11 mouse cellular contexts compared by ENCODE assay signal in the genomic region with DNA sequence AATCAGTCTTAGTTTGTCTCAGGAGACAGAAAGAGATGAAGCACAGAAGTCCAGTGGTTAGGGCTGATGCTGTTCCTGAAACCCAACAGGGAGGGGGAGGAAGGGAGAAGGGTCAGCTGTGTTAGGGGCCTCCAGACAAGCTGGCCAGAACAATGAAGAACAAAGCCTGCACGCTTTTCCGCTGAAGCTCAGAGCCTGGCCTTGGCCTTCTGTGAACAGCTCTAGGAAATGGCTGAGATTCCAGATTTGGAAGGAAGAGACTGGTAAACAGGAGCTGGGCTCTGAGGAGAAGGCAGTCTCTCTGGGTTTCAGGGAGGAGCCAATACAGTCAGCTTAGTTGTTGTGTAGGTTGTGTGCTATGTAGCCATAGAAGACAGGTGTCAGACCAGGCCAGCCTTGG. TPM values are rescaled to one million over a fixed set of nuclear protein-coding genes. Genes with fewer than 3 reads are reported as not detected.
DNase-seq lines count a peak whose midpoint lies in the region; ATAC-seq and TF ChIP-seq lines count a peak whose summit lies in the region.
"Had no signal": no experiment of that assay in that cellular context is flagged by ENCODE, and none has a peak within 500 bp of the region (broad histone marks: within the 10 kb centered on the region; RNA-seq: fewer than 3 reads in every experiment).

No protein-coding gene starts in this region.

- no peak overlapping the region for H3K4me3 ChIP-seq in hindbrain, embryonic 13.5 days
- H3K4me3 ChIP-seq in hindbrain, embryonic 14.5 days (replicated peaks; ENCODE audit: low read length), result no peak overlapping the region
- no peak overlapping the region for H3K4me3 ChIP-seq in heart, embryonic 10.5 days
- no peak overlapping the region for H3K4me3 ChIP-seq in kidney, postnatal 0 days (replicated peaks; ENCODE audit: low read depth, low read length)
- H3K4me3 ChIP-seq in midbrain, embryonic 10.5 days, result no peak overlapping the region

- 0 out of 2 replicates have a peak overlapping the region, but pooled peaks have one; percentile 10 for H3K9ac ChIP-seq in hindbrain, embryonic 13.5 days
- H3K9ac ChIP-seq in hindbrain, embryonic 14.5 days, result no peak overlapping the region
- no peak overlapping the region for H3K9ac ChIP-seq in kidney, postnatal 0 days (ENCODE audit: low read depth, low read length)

- no peak for TF ChIP-seq CTCF in kidney, postnatal 0 days (IDR thresholded peaks at IDR 0.05; ENCODE audit: low read depth)

- no peaks in the 10 kb centered on the region for H3K36me3 ChIP-seq in hindbrain, embryonic 13.5 days
- H3K36me3 ChIP-seq in hindbrain, embryonic 14.5 days (replicated peaks; ENCODE audit: control insufficient read depth, insufficient read depth), result no peaks in the 10 kb centered on the region
- H3K36me3 ChIP-seq in heart, embryonic 10.5 days, result no peaks in the 10 kb centered on the region
- no peaks in the 10 kb centered on the region for H3K36me3 ChIP-seq in kidney, postnatal 0 days (ENCODE audit: insufficient read depth, low read length)
- H3K36me3 ChIP-seq in midbrain, embryonic 10.5 days, result no peaks in the 10 kb centered on the region

- H3K27ac ChIP-seq in hindbrain, embryonic 13.5 days, result no peak overlapping the region
- no peak overlapping the region for H3K27ac ChIP-seq in hindbrain, embryonic 14.5 days
- no peak overlapping the region for H3K27ac ChIP-seq in heart, embryonic 10.5 days
- peak overlapping the region; percentile 62; the same call in 1 of the 2 replicates for H3K27ac ChIP-seq in kidney, postnatal 0 days
- no peak overlapping the region for H3K27ac ChIP-seq in midbrain, embryonic 10.5 days (replicated peaks)

- no peaks in the 10 kb centered on the region for H3K4me1 ChIP-seq in hindbrain, embryonic 13.5 days (replicated peaks)
- no peaks in the 10 kb centered on the region for H3K4me1 ChIP-seq in hindbrain, embryonic 14.5 days (replicated peaks; ENCODE audit: control insufficient read depth, insufficient read depth, low read length)
- H3K4me1 ChIP-seq in heart, embryonic 10.5 days, result 0 out of 2 replicates have a peak, but pooled peaks cover 8% of the 10 kb centered on the region
- no peaks in the 10 kb centered on the region for H3K4me1 ChIP-seq in kidney, postnatal 0 days (replicated peaks; ENCODE audit: insufficient read depth, low read length)
- peaks cover 11% of the 10 kb centered on the region for H3K4me1 ChIP-seq in midbrain, embryonic 10.5 days

- 46% methylated on average over 2 of the region's 2 CpGs for WGBS in hindbrain, embryonic 13.5 days
- 53% methylated on average over 2 of the region's 2 CpGs for WGBS in hindbrain, embryonic 14.5 days
- 66% methylated on average over 2 of the region's 2 CpGs for WGBS in heart, embryonic 10.5 days
- 68% methylated on average over 2 of the region's 2 CpGs for WGBS in kidney, postnatal 0 days
- 63% methylated on average over 2 of the region's 2 CpGs for WGBS in midbrain, embryonic 10.5 days

- H3K9me3 ChIP-seq in hindbrain, embryonic 13.5 days, result no peaks in the 10 kb centered on the region
- no peaks in the 10 kb centered on the region for H3K9me3 ChIP-seq in hindbrain, embryonic 14.5 days (ENCODE audit: control insufficient read depth, low read length)
- H3K9me3 ChIP-seq in heart, embryonic 10.5 days, result no peaks in the 10 kb centered on the region
- no peaks in the 10 kb centered on the region for H3K9me3 ChIP-seq in kidney, postnatal 0 days (replicated peaks; ENCODE audit: low read length)
- no peaks in the 10 kb centered on the region for H3K9me3 ChIP-seq in midbrain, embryonic 10.5 days (replicated peaks)

- no peak for ATAC-seq in hindbrain, embryonic 13.5 days (ENCODE audit: low FRiP score)
- ATAC-seq in hindbrain, embryonic 14.5 days (ENCODE audit: low FRiP score), result no peak
- no peak for ATAC-seq in kidney, postnatal 0 days (replicated peaks; ENCODE audit: low FRiP score, low read depth)
- ATAC-seq in megakaryocyte, adult 5-6 weeks (ENCODE audit: poor library complexity, severe bottlenecking), result no peak

- no peak for DNase-seq in hindbrain, embryonic 14.5 days (ENCODE audit: low spot score)
- peak; percentile 74 for DNase-seq in heart, embryonic 10.5 days (ENCODE audit: low spot score)
- peak; percentile 64 for DNase-seq in kidney, postnatal 0 days (ENCODE audit: low spot score)
- peak; percentile 81 for DNase-seq in lung, postnatal 25 days (ENCODE audit: low spot score)
- DNase-seq in midbrain, embryonic 10.5 days (ENCODE audit: low spot score), result no peak
- DNase-seq in spleen, postnatal 14 days (ENCODE audit: low spot score in 2 of 2), result no peak
- DNase-seq: cerebellum, adult 2 months had no signal

- H3K27me3 ChIP-seq in hindbrain, embryonic 13.5 days, result no peaks in the 10 kb centered on the region
- H3K27me3 ChIP-seq in hindbrain, embryonic 14.5 days (ENCODE audit: control insufficient read depth, insufficient read depth, low read length), result no peaks in the 10 kb centered on the region
- 0 out of 2 replicates have a peak, but pooled peaks cover 3% of the 10 kb centered on the region for H3K27me3 ChIP-seq in heart, embryonic 10.5 days (ENCODE audit: insufficient read depth, poor library complexity, severe bottlenecking)
- no peaks in the 10 kb centered on the region for H3K27me3 ChIP-seq in kidney, postnatal 0 days (ENCODE audit: insufficient read depth, low read length)
- H3K27me3 ChIP-seq in midbrain, embryonic 10.5 days (ENCODE audit: low read depth, poor library complexity, severe bottlenecking), result peaks cover 15% of the 10 kb centered on the region

- H3K4me2 ChIP-seq in hindbrain, embryonic 13.5 days, result no peak overlapping the region
- no peak overlapping the region for H3K4me2 ChIP-seq in hindbrain, embryonic 14.5 days (replicated peaks)
- no peak overlapping the region for H3K4me2 ChIP-seq in kidney, postnatal 0 days (ENCODE audit: low read length)

RNA-seq across cellular contexts. Expression of gene Robo4, which starts 1.1 kb away (rescaled TPM):
- polyA plus RNA-seq in hindbrain, embryonic 13.5 days (2015; fragmentation: Nextera tagmentation; extraction: Ambion mirVana), result 5.7 and 6.5 TPM in 2 replicates
- polyA plus RNA-seq in hindbrain, embryonic 14.5 days (2014; fragmentation: Nextera tagmentation; extraction: Ambion mirVana), result 4.8 and 5.9 TPM in 2 replicates
- polyA plus RNA-seq in heart, embryonic 10.5 days (2016; fragmentation: Nextera tagmentation; extraction: Ambion mirVana), result 2.0 and 4.0 TPM in 2 replicates
- 17.5 and 19.4 TPM in 2 replicates for polyA plus RNA-seq in kidney, postnatal 0 days (2015; fragmentation: Nextera tagmentation; extraction: Ambion mirVana)
- not detected in 2 replicates for total RNA-seq in megakaryocyte, adult 5-6 weeks (2015)
- total RNA-seq in megakaryocyte, adult 5-6 weeks (2017), result not detected in 2 replicates
- 5.6 and 6.0 TPM in 2 replicates for polyA plus RNA-seq in midbrain, embryonic 10.5 days (2016; fragmentation: Nextera tagmentation; extraction: Ambion mirVana)
- total RNA-seq: CH12.LX had no signal

RNA-seq across cellular contexts. Expression of gene Robo3, which starts 32.5 kb away (rescaled TPM):
- 64.6 and 91.3 TPM in 2 replicates for polyA plus RNA-seq in hindbrain, embryonic 13.5 days (2015; fragmentation: Nextera tagmentation; extraction: Ambion mirVana)
- polyA plus RNA-seq in hindbrain, embryonic 14.5 days (2014; fragmentation: Nextera tagmentation; extraction: Ambion mirVana), result 13.3 and 20.5 TPM in 2 replicates
- polyA plus RNA-seq in heart, embryonic 10.5 days (2016; fragmentation: Nextera tagmentation; extraction: Ambion mirVana), result 0.06 and 0.10 TPM in 2 replicates
- 0.25 and 0.51 TPM in 2 replicates for polyA plus RNA-seq in kidney, postnatal 0 days (2015; fragmentation: Nextera tagmentation; extraction: Ambion mirVana)
- total RNA-seq in megakaryocyte, adult 5-6 weeks (2015), result not detected in 2 replicates
- total RNA-seq in megakaryocyte, adult 5-6 weeks (2017), result 0.20 TPM in 1 of 2 replicates, not detected in the other
- 13.1 and 36.6 TPM in 2 replicates for polyA plus RNA-seq in midbrain, embryonic 10.5 days (2016; fragmentation: Nextera tagmentation; extraction: Ambion mirVana)
- total RNA-seq: heart, postnatal 14 days had no signal

RNA-seq across cellular contexts. Expression of gene Hepacam, which starts 33.4 kb away (rescaled TPM):
- 5.4 and 7.4 TPM in 2 replicates for polyA plus RNA-seq in hindbrain, embryonic 13.5 days (2015; fragmentation: Nextera tagmentation; extraction: Ambion mirVana)
- 16.8 and 18.5 TPM in 2 replicates for polyA plus RNA-seq in hindbrain, embryonic 14.5 days (2014; fragmentation: Nextera tagmentation; extraction: Ambion mirVana)
- polyA plus RNA-seq in heart, embryonic 10.5 days (2016; fragmentation: Nextera tagmentation; extraction: Ambion mirVana), result 0.04 TPM in 1 of 2 replicates, not detected in the other
- 0.09 and 0.16 TPM in 2 replicates for polyA plus RNA-seq in kidney, postnatal 0 days (2015; fragmentation: Nextera tagmentation; extraction: Ambion mirVana)
- not detected in 2 replicates for total RNA-seq in megakaryocyte, adult 5-6 weeks (2015)
- not detected in 2 replicates for total RNA-seq in megakaryocyte, adult 5-6 weeks (2017)
- polyA plus RNA-seq in midbrain, embryonic 10.5 days (2016; fragmentation: Nextera tagmentation; extraction: Ambion mirVana), result 0.04 and 0.05 TPM in 2 replicates

RNA-seq across cellular contexts. Expression of gene Ccdc15, which starts 52.4 kb away (rescaled TPM):
- 8.0 TPM in 2 replicates for polyA plus RNA-seq in hindbrain, embryonic 13.5 days (2015; fragmentation: Nextera tagmentation; extraction: Ambion mirVana)
- 6.6 and 7.0 TPM in 2 replicates for polyA plus RNA-seq in hindbrain, embryonic 14.5 days (2014; fragmentation: Nextera tagmentation; extraction: Ambion mirVana)
- polyA plus RNA-seq in heart, embryonic 10.5 days (2016; fragmentation: Nextera tagmentation; extraction: Ambion mirVana), result 5.1 and 5.8 TPM in 2 replicates
- 4.8 TPM in 2 replicates for polyA plus RNA-seq in kidney, postnatal 0 days (2015; fragmentation: Nextera tagmentation; extraction: Ambion mirVana)
- 6.0 and 9.2 TPM in 2 replicates for total RNA-seq in megakaryocyte, adult 5-6 weeks (2015)
- total RNA-seq in megakaryocyte, adult 5-6 weeks (2017), result 6.7 and 8.3 TPM in 2 replicates
- polyA plus RNA-seq in midbrain, embryonic 10.5 days (2016; fragmentation: Nextera tagmentation; extraction: Ambion mirVana), result 11.7 and 13.1 TPM in 2 replicates

Comparison
In these comparisons a context has a peak if more than half of its experiments do, and no peak if none do; other contexts are left out.
1. DNase-seq: peak in heart, embryonic 10.5 days (single experiment), kidney, postnatal 0 days (single experiment) and lung, postnatal 25 days (single experiment); none in hindbrain, embryonic 14.5 days (single experiment), midbrain, embryonic 10.5 days (single experiment) and spleen, postnatal 14 days (0 of 2).